Mouse (Mus musculus): ENCODE measurements around the gene Usp29. TPM values are rescaled to one million over a fixed set of nuclear protein-coding genes. Genes with fewer than 3 reads are reported as not detected.

Gene Usp29
- polyA plus RNA-seq, 1 experiment from 2014 or later = 9.3 TPM

- Histone ChIP-seq H3K4me1 (ENCODE audit: control insufficient read depth, insufficient read depth, low read length) (peaks cover 48% of the 10 kb centered on the region), H3K4me3 (ENCODE audit: low read length) (no peak overlapping the region), H3K9me3 (ENCODE audit: control insufficient read depth, low read length) (no peaks in the 10 kb centered on the region), H3K4me2 (replicated peaks; ENCODE audit: low read depth, low read length) (no peak overlapping the region; the same call in 1 of the 2 replicates), H3K9ac (ENCODE audit: low read depth, low read length) (no peak overlapping the region), H3K27me3 (ENCODE audit: control insufficient read depth, insufficient read depth, low read length) (no peaks in the 10 kb centered on the region), H3K36me3 (ENCODE audit: control insufficient read depth, insufficient read depth, low read length) (no peaks in the 10 kb centered on the region), H3K27ac (ENCODE audit: low read depth, low read length) (peak overlapping the region; percentile 84)
- peak; percentile 17; the same call in 1 of the 2 replicates for ATAC-seq (ENCODE audit: low FRiP score, low TSS enrichment)
- 16% methylated on average over 4 of the region's 4 CpGs for WGBS
These were observed 47.3 kb downstream of the Usp29 start for GRCm38 (mm10) chr7:6777689-6778088.

- Histone ChIP-seq H3K4me3 (ENCODE audit: low read length) (no peak overlapping the region), H3K36me3 (ENCODE audit: control insufficient read depth, insufficient read depth, low read length) (no peaks in the 10 kb centered on the region), H3K9ac (ENCODE audit: low read depth, low read length) (no peak overlapping the region), H3K27me3 (ENCODE audit: control insufficient read depth, insufficient read depth, low read length) (no peaks in the 10 kb centered on the region), H3K9me3 (ENCODE audit: control insufficient read depth, low read length) (no peaks in the 10 kb centered on the region), H3K4me2 (replicated peaks; ENCODE audit: low read depth, low read length) (no peak overlapping the region), H3K4me1 (ENCODE audit: control insufficient read depth, insufficient read depth, low read length) (peaks cover 56% of the 10 kb centered on the region), H3K27ac (ENCODE audit: low read depth, low read length) (no peak overlapping the region)
- no peak for ATAC-seq (ENCODE audit: low FRiP score, low TSS enrichment)
- WGBS = 79% methylated on average over 5 of the region's 5 CpGs
These were observed 48.8 kb downstream of the Usp29 start for GRCm38 (mm10) chr7:6779172-6779571.

DNA sequence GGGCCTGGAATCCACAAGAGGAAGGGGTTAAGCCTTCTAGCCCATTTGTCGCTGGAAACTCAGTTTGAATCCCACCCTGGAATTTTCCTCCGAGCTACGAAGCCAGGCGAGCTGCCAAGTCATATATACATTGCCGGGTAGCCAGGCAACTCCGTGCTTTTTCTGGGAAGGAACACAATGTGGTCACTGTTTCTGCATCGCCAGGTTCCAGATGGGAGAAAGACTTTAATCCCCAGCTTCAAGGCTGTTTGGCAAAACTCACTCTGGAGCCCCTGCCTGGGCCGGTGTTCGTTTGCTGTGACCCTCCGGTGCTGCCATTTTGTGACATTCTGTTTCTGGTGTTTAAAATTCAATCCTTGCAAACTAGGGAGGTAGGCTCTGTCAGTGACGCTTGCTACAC, 51.2 kb downstream of the Usp29 start:
- Histone ChIP-seq H3K4me2 (replicated peaks; ENCODE audit: low read depth, low read length) (no peak overlapping the region), H3K9me3 (ENCODE audit: control insufficient read depth, low read length) (no peaks in the 10 kb centered on the region), H3K27ac (ENCODE audit: low read depth, low read length) (peak overlapping the region; percentile 83), H3K4me1 (ENCODE audit: control insufficient read depth, insufficient read depth, low read length) (peaks cover 58% of the 10 kb centered on the region), H3K27me3 (ENCODE audit: control insufficient read depth, insufficient read depth, low read length) (no peaks in the 10 kb centered on the region), H3K4me3 (ENCODE audit: low read length) (no peak overlapping the region), H3K9ac (ENCODE audit: low read depth, low read length) (no peak overlapping the region), H3K36me3 (ENCODE audit: control insufficient read depth, insufficient read depth, low read length) (no peaks in the 10 kb centered on the region)
- 41% methylated on average over 11 of the region's 11 CpGs for WGBS
- no peak for ATAC-seq (ENCODE audit: low FRiP score, low TSS enrichment)

- H3K9me3 ChIP-seq (ENCODE audit: control insufficient read depth, low read length) = no peaks in the 10 kb centered on the region
- peak overlapping the region; percentile 90 for H3K27ac ChIP-seq (ENCODE audit: low read depth, low read length)
- H3K27me3 ChIP-seq (ENCODE audit: control insufficient read depth, insufficient read depth, low read length) = no peaks in the 10 kb centered on the region
- H3K9ac ChIP-seq (ENCODE audit: low read depth, low read length) = no peak overlapping the region
- peak; percentile 87 for ATAC-seq (ENCODE audit: low FRiP score, low TSS enrichment)
- 5% methylated on average over 8 of the region's 8 CpGs for WGBS
- no peaks in the 10 kb centered on the region for H3K36me3 ChIP-seq (ENCODE audit: control insufficient read depth, insufficient read depth, low read length)
- H3K4me2 ChIP-seq (replicated peaks; ENCODE audit: low read depth, low read length) = 0 out of 2 replicates have a peak overlapping the region, but pooled peaks have one; percentile 13
- H3K4me1 ChIP-seq (ENCODE audit: control insufficient read depth, insufficient read depth, low read length) = peaks cover 37% of the 10 kb centered on the region
- no peak overlapping the region for H3K4me3 ChIP-seq (ENCODE audit: low read length)
These were observed 54.1 kb downstream of the Usp29 start for GRCm38 (mm10) chr7:6784340-6785073.

- no peak for ATAC-seq (ENCODE audit: low FRiP score, low TSS enrichment)
- WGBS = 54% methylated on average over 2 of the region's 2 CpGs
- H3K9me3 ChIP-seq (ENCODE audit: control insufficient read depth, low read length) = no peaks in the 10 kb centered on the region
- no peak overlapping the region for H3K4me3 ChIP-seq (ENCODE audit: low read length)
- no peak overlapping the region for H3K9ac ChIP-seq (ENCODE audit: low read depth, low read length)
- no peaks in the 10 kb centered on the region for H3K27me3 ChIP-seq (ENCODE audit: control insufficient read depth, insufficient read depth, low read length)
- H3K27ac ChIP-seq (ENCODE audit: low read depth, low read length) = no peak overlapping the region
- no peak overlapping the region for H3K4me2 ChIP-seq (replicated peaks; ENCODE audit: low read depth, low read length)
- peaks cover 29% of the 10 kb centered on the region for H3K4me1 ChIP-seq (ENCODE audit: control insufficient read depth, insufficient read depth, low read length)
- H3K36me3 ChIP-seq (ENCODE audit: control insufficient read depth, insufficient read depth, low read length) = no peaks in the 10 kb centered on the region
These were observed 56.6 kb downstream of the Usp29 start for GRCm38 (mm10) chr7:6787000-6787399.

GRCm38 (mm10) chr7:6788101-6788500, 57.7 kb downstream of the Usp29 start:
- no peak overlapping the region for H3K9ac ChIP-seq (ENCODE audit: low read depth, low read length)
- H3K27me3 ChIP-seq (ENCODE audit: control insufficient read depth, insufficient read depth, low read length) = no peaks in the 10 kb centered on the region
- peaks cover 23% of the 10 kb centered on the region for H3K4me1 ChIP-seq (ENCODE audit: control insufficient read depth, insufficient read depth, low read length)
- no peak overlapping the region for H3K4me3 ChIP-seq (ENCODE audit: low read length)
- 75% methylated on average over 2 of the region's 2 CpGs for WGBS
- ATAC-seq (ENCODE audit: low FRiP score, low TSS enrichment) = no peak
- H3K27ac ChIP-seq (ENCODE audit: low read depth, low read length) = no peak overlapping the region; the same call in 1 of the 2 replicates
- no peaks in the 10 kb centered on the region for H3K36me3 ChIP-seq (ENCODE audit: control insufficient read depth, insufficient read depth, low read length)
- no peak overlapping the region for H3K4me2 ChIP-seq (replicated peaks; ENCODE audit: low read depth, low read length)
- H3K9me3 ChIP-seq (ENCODE audit: control insufficient read depth, low read length) = no peaks in the 10 kb centered on the region

- Histone ChIP-seq H3K4me2 (replicated peaks; ENCODE audit: low read depth, low read length) (no peak overlapping the region), H3K27ac (ENCODE audit: low read depth, low read length) (no peak overlapping the region), H3K9me3 (ENCODE audit: control insufficient read depth, low read length) (no peaks in the 10 kb centered on the region), H3K36me3 (ENCODE audit: control insufficient read depth, insufficient read depth, low read length) (no peaks in the 10 kb centered on the region), H3K9ac (ENCODE audit: low read depth, low read length) (no peak overlapping the region), H3K4me1 (ENCODE audit: control insufficient read depth, insufficient read depth, low read length) (no peaks in the 10 kb centered on the region), H3K27me3 (ENCODE audit: control insufficient read depth, insufficient read depth, low read length) (no peaks in the 10 kb centered on the region), H3K4me3 (ENCODE audit: low read length) (no peak overlapping the region)
- 80% methylated on average over 9 of the region's 9 CpGs for WGBS
- ATAC-seq (ENCODE audit: low FRiP score, low TSS enrichment) = no peak
These were observed 61.1 kb downstream of the Usp29 start for GRCm38 (mm10) chr7:6791286-6792065.

- H3K9ac ChIP-seq (ENCODE audit: low read depth, low read length) = no peak overlapping the region
- H3K36me3 ChIP-seq (ENCODE audit: control insufficient read depth, insufficient read depth, low read length) = no peaks in the 10 kb centered on the region
- H3K4me1 ChIP-seq (ENCODE audit: control insufficient read depth, insufficient read depth, low read length) = peaks cover 7% of the 10 kb centered on the region; the same call in 1 of the 2 replicates
- WGBS = 77% methylated on average over 6 of the region's 6 CpGs
- H3K4me2 ChIP-seq (replicated peaks; ENCODE audit: low read depth, low read length) = no peak overlapping the region
- H3K27me3 ChIP-seq (ENCODE audit: control insufficient read depth, insufficient read depth, low read length) = no peaks in the 10 kb centered on the region
- H3K27ac ChIP-seq (ENCODE audit: low read depth, low read length) = no peak overlapping the region
- H3K9me3 ChIP-seq (ENCODE audit: control insufficient read depth, low read length) = no peaks in the 10 kb centered on the region
- ATAC-seq (ENCODE audit: low FRiP score, low TSS enrichment) = no peak
- no peak overlapping the region for H3K4me3 ChIP-seq (ENCODE audit: low read length)
These were observed 62.9 kb downstream of the Usp29 start for GRCm38 (mm10) chr7:6793240-6793639.

DNA sequence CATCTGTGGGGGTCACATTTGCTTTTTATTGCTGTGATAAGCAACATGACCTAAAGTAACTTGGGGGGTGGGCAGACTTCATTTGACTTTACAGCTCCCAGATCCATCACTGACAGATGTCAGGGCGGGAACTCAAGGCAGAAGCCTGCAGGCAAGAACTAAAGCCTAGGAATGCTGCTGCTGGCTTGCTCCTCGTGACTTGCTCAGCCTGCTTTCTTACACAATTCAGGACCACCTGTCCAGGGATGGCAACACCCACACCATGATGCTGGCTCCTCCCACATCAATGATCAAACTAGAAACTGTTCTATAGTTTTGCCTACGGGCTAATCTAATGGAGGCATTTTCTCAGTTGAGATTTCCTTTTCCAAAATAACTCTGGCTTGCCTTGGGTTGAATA, 63.4 kb downstream of the Usp29 start:
- Histone ChIP-seq H3K9me3 (ENCODE audit: control insufficient read depth, low read length) (no peaks in the 10 kb centered on the region), H3K9ac (ENCODE audit: low read depth, low read length) (no peak overlapping the region), H3K4me3 (ENCODE audit: low read length) (no peak overlapping the region), H3K27ac (ENCODE audit: low read depth, low read length) (no peak overlapping the region), H3K36me3 (ENCODE audit: control insufficient read depth, insufficient read depth, low read length) (no peaks in the 10 kb centered on the region), H3K27me3 (ENCODE audit: control insufficient read depth, insufficient read depth, low read length) (no peaks in the 10 kb centered on the region), H3K4me2 (replicated peaks; ENCODE audit: low read depth, low read length) (no peak overlapping the region), H3K4me1 (ENCODE audit: control insufficient read depth, insufficient read depth, low read length) (peaks cover 7% of the 10 kb centered on the region)
- WGBS = 74% methylated on average over 3 of the region's 3 CpGs
- ATAC-seq (ENCODE audit: low FRiP score, low TSS enrichment) = no peak
